Mouse (Mus musculus) monocyte, adult 5-6 weeks (primary cell): ENCODE measurements around the gene Cyp4f14. TPM values are rescaled to one million over a fixed set of nuclear protein-coding genes. Genes with fewer than 3 reads are reported as not detected.
A peak's percentile ranks its signal among the peaks of the same experiment; 100 is the strongest.

ENCODE experiments used
- ATAC-seq: fragments of 153-309, 156-312 bp; replicated peaks from 2 replicates; pipeline ENCODE4 v1.8.0; 2017; ENCODE audit warnings: mild to moderate bottlenecking; ENCODE audit not compliant: low TSS enrichment, insufficient number of reproducible peaks, severe bottlenecking, poor library complexity, low FRiP score
- total RNA-seq: library from RNA; stranded (forward); fragments of 200-1000, 200-491, 200-594 nt; gene quantifications from 3 replicates; pipeline ENCODE4 v1.2.3, GENCODE M21; 2017

The Cyp4f14 gene
- total RNA-seq, 1 experiment from 2014 or later: not detected

DNA sequence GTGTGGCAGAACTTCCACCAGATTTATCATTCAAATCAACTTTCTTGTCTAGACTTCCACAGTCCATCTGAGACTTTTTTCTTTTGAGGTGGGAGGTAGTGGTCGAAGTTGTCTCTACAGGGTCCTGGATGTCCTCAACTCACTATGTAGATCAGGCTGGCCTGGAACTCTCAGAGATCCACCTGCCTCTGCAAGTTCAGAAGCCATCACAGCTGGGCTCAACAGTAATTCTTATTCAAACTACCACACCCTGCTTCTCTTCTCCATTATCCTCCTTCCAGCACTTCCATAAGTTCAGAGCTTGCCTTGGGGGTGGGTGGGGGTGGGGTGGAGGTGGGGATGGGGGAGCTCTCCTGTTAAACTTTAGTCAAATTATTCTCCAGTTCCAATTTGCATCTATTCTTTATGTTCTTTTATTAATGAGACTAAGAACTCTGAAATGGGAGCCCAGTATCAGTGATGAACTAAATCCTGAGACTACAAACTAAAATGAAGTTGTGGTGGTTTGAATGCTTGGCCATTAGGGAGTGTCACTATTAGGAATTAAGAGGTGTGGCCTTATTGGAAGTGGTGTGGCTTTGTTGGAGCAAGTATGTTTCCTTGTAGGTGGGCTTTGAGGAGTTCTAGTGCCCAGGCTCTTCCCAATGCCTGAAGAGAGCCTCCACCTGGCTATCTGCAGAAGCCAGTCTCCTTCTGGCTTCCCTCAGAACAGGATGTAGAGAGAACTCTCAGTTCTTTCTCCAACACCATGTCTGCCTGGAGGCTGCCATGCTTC is 15.2 kb downstream of the Cyp4f14 start:
- no peak for ATAC-seq

DNA sequence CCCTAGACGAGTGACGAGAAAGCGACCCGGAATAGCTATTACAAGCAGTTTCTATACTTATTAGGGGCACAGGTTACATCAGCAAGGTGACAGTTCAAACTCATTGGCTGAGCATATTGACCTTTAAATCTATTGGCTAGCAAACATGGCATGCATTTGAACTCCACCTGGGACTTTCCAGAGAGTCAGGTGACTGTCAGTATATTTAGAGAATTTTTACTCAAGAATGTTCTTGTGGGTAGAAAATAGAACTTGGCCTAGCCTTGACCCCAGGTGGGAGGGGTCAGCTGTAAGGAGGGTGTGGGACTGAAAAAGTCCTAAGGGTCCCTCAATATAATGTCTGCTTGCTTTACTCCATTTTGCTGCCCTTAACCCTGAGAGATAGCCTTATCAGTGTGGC is 21.7 kb downstream of the Cyp4f14 start:
- ATAC-seq: no peak

DNA sequence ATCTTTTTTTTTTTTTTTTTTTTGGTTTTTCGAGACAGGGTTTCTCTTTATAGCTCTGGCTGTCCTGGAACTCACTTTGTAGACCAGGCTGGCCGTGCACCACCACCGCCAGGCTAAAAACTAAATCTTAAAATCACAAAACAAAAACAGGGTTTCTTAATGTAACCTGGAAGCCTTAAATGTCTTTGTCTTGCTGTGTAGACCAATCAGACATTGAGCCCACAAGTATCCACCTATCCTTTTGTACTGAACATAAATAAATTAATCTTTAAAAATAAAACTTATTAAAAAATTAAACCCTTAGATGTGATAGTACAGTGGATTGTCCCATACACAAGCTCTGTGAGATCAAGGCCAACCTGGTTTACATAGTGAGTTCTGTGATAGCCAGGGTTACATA is 23.2 kb downstream of the Cyp4f14 start:
- ATAC-seq: no peak

DNA sequence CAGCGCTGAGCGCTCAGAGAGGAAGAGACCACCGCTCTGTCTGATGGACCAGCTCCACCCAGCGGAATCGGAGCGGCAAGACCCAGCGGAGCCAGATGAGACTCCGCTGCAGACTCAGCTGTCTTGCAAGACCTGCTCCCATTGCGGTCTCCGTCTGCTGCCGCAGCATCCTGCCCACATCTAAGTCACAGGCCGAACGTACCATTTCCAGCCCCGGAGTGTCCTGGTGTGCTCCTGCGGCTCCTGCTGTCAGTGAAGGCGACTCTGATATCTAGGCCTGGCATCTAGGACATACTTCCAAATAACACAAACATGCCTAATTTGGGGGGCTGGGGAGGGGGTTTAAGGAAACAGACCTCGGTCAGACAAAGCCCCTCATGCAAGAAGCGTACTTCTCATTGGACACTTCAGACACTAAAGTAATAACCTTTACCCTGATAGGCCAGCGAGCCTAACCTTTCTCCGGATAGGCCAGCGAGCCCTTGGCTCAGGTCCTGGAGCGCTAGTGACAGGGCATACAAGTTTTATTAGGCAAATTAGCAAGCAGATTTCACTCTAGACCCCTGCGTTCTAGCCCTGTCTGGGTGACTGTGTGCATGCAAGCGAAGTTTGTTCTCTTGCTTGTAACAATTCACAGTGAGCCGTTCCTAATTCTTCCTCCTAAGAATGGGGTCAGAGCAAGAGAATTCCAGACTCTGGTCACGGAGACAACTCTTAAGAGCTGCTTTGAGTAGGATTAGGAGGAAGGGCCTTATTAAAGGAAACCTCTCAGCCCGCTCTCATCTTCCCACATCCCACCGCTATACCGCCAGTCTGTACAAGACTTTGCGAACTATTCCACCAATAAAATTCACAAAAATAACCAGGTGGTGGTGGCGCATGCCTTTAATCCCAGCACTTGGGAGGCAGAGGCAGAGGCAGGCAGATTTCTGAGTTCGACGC is 25.6 kb downstream of the Cyp4f14 start, which contains the start of gene Zfp870:
Zfp870 (minus strand) TSS at position 404 of the 942 bp plus-strand sequence.
- ATAC-seq: peak; percentile 96

DNA sequence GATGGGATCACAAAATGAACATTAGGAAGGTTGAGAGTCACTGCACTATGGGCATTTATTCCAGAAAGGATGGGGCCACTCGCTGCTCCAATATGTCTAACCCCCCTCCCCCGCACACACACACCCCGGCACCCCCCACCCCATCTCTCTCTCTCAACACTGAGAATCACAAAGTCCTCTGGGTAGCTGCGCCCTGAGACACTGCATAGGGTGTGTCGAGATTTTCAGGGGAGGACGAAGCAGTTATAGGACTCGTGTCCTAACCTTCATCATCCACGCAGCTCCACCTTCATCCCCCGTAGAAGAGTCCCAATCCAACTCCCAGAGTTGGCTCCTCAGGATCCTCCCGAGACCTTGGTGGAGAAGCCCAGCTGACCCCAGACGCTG is 26.3 kb downstream of the Cyp4f14 start:
- ATAC-seq: no peak

DNA sequence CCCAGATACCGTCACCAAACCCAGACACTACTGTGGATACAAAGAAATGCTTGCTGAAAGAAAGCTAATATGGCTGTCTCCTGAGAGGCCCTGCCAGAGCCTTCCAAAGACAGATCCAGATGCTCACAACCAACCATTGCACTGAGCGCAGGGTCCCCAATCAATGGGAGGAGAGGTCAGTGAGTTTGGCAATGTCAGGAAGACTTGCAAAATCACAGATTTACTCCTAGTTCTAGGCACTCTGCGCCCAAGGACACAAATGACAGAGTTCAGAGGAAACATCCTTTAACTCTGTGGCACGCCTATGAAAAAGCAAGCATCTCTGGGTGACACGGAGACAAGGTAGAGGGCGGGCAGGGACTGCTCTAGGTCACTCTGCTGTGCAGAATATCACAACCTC is 27.5 kb downstream of the Cyp4f14 start:
- no peak for ATAC-seq

DNA sequence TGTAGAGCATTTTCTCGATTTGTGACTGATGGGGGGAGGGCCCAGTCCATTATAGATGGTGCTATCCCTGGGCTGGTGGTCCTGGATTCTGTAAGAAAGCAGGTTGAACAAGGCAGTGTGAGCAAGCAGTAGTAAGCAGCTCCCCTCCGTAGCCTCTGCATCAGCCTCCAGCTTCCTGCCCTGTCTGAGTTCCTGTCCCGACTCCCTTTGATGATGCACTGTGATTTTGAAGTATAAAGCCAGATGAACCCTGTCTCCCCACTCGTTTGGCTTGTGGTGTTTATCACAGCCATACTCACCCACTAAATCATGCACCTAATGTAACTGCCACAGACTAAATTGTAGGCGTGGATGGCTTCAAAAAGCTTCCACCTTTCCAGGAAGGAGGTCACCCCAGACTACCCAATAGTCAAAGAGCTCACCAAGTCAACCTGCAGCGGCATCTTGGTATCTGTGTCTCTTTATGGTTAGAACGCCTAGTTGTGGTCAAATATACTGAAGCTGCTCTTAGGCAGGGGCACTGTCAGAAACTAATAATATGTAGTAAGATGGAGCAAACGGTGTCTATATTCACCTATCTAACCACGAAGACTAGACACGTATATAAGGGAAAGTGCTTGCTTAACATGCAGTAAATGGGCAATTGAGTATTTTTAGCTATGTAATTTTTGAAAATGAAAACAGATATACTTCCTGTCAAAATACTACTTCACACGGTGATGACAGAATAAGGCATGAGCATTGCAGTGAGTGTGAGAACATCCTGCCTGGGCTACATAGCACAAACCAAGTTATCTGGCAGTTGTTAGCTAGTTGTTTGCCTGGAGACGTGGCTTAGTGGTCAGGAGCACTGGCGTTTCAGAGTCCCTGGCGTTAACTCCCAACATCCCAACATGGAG is 36.6 kb downstream of the Cyp4f14 start:
- ATAC-seq: no peak

DNA sequence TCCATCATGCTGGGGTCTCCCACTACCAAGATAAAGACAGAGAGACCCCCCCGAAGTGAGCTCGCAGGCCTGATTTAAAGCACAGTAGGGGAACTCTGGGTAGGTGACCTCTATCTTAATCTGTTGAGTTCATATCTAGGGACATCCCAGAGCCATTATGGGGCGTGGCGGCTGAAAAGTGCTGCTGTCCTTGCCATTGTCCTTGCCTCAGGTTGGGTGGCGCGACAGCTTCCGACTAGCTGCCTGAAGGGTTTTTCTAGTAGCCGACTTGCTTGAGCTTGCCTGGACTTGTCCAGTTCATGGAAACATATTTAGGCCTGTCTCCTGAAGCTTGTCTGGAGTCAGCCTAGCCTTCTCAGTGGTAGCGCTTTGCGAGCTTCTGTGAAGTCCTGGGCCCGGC is 38.4 kb downstream of the Cyp4f14 start:
- ATAC-seq: no peak

DNA sequence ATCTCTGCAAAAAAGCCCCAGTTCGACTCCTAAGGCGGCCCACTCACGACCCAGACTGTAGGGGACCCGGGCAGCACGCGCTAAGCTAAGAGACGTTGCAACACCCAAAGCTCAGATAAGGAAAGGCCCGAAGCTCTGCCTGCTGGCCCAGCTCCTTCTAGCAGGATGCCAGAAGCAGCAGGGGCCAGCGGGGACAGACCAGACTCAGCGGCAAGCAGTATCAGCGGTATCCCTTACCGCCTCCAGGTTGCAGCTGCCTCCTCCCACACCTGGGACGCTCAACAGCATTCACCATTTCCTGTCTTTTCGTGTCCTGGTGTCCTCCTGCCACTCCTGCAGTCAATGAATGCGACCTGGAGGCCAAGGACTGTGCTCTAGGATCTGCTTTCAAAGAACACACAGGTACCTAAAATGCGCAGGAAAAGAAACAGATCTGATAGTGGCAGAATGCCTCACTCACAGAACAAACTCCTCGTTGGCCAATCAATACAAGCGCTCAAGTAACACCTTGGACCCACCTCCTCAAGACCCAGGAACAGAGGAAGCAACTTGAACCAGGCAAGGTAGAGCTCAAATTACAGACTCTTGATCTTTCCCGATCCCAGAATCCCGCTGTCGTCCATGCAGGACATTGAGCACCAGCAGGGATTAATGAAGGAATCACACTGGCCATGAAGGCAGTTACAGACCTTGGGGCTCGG is 39.5 kb downstream of the Cyp4f14 start:
- ATAC-seq: no peak

DNA sequence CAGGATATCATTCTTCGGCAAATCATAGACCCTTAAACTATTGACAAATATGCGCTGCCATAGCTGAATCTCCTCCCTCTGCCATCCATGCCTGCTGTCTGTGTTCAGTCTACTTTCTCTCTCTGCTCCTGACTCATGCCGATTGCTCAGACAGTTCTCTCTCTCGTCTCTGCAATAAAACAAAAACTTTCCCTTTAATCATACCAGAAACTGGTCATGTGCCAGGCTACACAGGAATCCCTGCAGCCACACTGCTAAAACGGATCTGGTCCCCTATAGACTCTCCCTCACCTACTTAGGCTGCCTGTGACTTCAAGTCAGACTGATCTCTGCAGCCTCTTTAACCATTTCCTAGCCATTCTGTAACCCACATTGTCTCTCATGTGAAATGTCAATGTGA is 44.4 kb downstream of the Cyp4f14 start:
- ATAC-seq: no peak

DNA sequence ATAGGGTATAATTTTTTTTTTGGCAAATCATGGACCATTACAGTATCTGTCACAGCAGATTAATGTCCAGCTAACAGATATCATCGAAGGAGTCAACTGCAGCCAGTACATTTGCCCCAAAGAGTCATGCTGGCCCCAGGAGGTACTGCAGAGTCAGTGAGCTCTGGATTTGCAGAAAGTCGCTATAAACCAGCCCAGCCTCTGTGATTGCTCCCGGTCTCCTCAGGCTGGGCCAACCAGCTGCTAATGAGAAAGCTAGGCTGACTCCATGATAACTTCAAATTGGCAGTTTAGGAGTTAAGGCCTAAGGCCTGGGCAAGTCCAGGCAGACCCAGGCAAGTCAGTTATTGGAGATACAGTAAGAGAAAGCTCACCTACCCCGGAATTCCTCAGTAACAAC is 45.1 kb downstream of the Cyp4f14 start:
- ATAC-seq: no peak

DNA sequence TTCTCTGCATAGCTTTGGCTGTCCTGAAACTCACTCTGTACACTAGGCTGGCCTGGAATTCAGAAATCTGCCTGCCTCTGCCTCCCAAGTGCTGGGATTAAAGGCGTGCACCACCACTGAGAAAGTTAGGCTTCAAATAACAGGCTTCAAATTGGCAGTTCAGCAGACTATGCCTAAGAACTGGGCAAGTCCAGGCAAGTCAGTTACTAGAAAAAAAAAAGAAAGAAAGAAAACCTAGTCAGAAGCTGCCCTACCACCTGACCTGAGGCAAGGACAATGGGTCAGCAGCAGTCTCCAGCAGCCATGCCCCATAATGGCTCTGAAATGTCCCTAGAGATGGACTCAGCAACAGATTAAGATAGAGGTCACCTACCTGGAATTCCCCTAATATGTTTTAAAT is 45.7 kb downstream of the Cyp4f14 start:
- ATAC-seq: no peak

DNA sequence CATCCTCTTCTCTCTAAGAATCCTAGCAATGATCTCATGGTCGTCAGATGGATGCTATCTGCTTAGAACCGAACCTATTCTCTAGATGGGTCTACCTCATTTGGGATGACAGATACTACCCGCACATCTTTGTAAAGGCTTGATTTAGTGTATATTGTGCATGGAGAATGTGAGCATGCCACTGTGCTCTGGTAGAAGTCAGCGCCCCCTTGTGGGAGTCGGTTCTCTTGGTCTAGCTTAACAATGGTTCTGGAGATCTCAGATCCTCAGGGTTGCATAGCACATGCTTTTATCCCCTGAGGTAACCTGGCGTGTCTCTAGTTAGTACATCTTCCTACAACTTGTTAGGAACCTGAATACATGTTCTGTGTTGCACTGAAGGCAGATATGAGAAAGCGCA is 49.9 kb downstream of the Cyp4f14 start:
- peak; percentile 40; the same call in 1 of the 2 replicates for ATAC-seq

DNA sequence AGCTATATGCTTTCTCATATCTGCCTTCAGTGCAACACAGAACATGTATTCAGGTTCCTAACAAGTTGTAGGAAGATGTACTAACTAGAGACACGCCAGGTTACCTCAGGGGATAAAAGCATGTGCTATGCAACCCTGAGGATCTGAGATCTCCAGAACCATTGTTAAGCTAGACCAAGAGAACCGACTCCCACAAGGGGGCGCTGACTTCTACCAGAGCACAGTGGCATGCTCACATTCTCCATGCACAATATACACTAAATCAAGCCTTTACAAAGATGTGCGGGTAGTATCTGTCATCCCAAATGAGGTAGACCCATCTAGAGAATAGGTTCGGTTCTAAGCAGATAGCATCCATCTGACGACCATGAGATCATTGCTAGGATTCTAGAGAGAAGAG is 60.4 kb downstream of the Cyp4f14 start:
- 0 out of 2 replicates have a peak, but pooled peaks have one; percentile 47 for ATAC-seq

Other genes with a start within 250 kb of the Cyp4f14 start
- not detected in 3 replicates for gene Cyp4f15, start 231.7 kb downstream of the Cyp4f14 start, total RNA-seq
- gene Zfp871, start 129.1 kb downstream of the Cyp4f14 start, total RNA-seq: 48.5 to 60.7 TPM (median 59.6 TPM) in 3 replicates
- 0.19 TPM in 1 of 3 replicates, not detected in the others for gene Zfp811, start 107.4 kb downstream of the Cyp4f14 start, total RNA-seq
- 4.2 to 8.3 TPM (median 6.1 TPM) in 3 replicates for gene Zfp799, start 87.1 kb downstream of the Cyp4f14 start, total RNA-seq
- gene Zfp870, start 25.7 kb downstream of the Cyp4f14 start, total RNA-seq: 6.6 to 8.9 TPM (median 8.6 TPM) in 3 replicates
- gene Cyp4f13, start 30.1 kb upstream of the Cyp4f14 start, total RNA-seq: 25.2 to 40.9 TPM (median 37.7 TPM) in 3 replicates
- gene Zfp472, start 48.5 kb upstream of the Cyp4f14 start, total RNA-seq: 26.2 to 29.4 TPM (median 26.4 TPM) in 3 replicates
- 14.0 to 27.0 TPM (median 15.5 TPM) in 3 replicates for gene Zfp952, start 75.8 kb upstream of the Cyp4f14 start, total RNA-seq
- gene Zfp763, start 116.1 kb upstream of the Cyp4f14 start, total RNA-seq: 1.3 to 7.7 TPM (median 3.2 TPM) in 3 replicates
- not detected in 3 replicates for gene 4921501E09Rik, start 150.7 kb upstream of the Cyp4f14 start, total RNA-seq
- gene Zfp563, start 172.0 kb upstream of the Cyp4f14 start, total RNA-seq: 3.7 to 8.6 TPM (median 5.7 TPM) in 3 replicates
- not detected in 3 replicates for gene Morc2b, start 222.3 kb upstream of the Cyp4f14 start, total RNA-seq